Mouse (Mus musculus) brain, adult 2 months (tissue): ENCODE data around the gene Grid1.

Source experiments
- DNase-seq: peaks from one replicate; pipeline ENCODE4 v3.0.0; 2011; ENCODE audit warnings: low read depth, low spot score

The Grid1 gene

DNA sequence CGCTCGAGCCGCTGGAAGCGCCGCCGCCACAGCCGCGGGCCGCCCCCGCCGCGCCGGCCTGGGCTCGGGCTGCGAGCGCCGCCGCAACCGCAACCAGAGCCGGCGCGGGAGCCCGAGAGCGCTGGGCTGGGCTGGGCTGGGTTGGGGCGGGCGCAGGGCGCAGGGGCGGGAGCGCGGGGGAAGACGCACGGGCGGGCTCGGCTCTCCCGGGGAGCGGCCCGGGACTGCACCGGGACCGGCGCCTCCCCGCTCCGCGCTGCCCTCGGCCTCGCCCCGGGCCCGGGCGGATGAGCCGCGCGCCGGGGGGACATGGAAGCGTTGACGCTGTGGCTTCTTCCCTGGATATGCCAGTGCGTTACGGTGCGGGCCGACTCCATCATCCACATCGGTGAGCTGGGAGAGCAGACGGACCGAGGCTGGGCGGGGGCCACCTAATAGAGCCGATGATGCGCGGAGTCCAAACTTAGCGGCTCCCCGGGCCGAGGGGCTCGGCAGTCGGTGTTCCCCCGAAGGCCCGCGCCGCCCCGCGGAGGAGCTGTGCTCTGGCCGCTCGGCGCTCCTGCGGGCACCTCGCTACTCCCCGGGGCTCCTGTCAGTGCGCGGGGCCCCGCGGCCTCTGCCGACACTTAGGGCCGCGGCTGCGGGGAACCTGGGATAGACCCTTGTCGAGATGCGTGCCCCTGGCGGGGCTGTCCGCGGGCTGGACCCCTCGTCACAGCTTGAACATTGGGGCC lies at the start of gene Grid1:
Gene Grid1, plus strand, starts transcription at position 190 of the 734 bp plus-strand sequence.
- DNase-seq = peak; percentile 55

DNA sequence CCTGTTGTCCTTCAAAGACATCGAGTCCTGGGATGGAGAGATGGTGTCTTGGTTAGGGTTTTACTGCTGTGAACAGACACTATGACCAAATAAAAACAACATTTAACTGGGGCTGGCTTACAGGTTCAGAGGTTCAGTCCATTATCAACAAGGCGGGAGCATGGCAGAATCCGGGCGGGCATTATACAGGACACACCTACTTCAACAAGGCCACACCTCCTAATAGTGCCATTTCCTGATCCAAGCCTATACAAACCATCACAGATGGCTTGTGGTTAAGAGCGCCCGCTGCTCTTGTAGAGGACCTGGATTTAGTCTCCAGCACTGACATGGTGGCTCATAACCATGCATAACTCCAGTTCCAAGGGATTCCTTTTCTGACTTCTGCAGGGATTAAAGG lies 49.4 kb upstream of the Grid1 start:
- no peak for DNase-seq

DNA sequence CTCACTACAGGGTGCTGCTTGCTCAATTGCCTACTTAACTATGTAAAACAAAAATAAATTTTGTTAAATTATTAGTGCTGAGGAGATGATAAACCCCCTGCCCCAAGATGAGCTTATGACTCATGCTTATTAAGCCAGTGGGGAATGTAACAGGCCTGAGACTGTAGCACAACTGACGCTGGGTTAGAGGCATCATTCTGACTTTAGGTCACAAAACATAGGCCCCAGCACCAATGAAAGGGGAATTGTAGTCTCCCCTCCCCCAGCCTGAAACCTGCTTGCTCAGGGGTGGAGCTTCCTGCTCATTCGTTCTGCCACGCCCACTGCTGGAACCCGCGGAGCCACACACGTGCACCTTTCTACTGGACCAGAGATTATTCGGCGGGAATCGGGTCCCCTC lies 48.3 kb upstream of the Grid1 start:
- no peak for DNase-seq

DNA sequence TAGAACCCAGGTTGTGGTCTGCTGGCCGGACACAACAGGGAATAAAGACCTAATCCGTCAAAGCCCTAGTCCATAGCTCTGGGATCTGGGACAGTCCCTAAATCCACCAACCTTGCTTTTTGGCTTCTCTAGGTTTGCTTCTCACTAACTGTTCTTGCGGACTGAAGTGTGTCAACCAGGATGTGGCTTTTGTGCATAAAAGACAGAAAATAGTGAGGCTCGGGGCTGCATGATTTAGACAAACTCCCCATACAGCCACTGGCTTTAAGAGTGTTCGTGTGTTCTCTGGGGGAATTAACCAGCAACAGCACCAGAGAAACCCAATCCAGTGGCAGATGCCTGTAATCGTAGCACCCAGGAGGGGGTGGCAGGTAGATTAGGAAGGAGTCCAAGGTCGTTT lies 47.8 kb upstream of the Grid1 start:
- no peak for DNase-seq

DNA sequence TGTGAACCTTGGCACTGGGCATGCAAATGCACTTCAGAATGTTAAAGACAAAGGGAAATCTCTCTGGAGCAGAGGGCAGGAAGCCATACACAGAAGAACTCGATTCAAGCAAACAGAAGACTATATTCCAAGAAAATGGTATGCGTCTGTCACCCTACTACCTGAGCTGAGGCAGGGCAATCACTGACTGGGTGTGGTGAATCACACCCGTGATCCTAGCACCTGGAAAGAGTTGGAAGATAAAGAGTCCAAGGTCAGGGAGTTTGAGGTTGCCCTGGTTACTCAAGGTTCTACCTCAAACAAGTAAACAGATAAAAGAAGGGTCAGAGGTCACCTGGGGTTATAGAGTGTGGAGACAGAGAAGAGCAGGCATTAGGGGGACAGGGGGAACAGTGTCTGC lies 46.2 kb upstream of the Grid1 start:
- DNase-seq = no peak

DNA sequence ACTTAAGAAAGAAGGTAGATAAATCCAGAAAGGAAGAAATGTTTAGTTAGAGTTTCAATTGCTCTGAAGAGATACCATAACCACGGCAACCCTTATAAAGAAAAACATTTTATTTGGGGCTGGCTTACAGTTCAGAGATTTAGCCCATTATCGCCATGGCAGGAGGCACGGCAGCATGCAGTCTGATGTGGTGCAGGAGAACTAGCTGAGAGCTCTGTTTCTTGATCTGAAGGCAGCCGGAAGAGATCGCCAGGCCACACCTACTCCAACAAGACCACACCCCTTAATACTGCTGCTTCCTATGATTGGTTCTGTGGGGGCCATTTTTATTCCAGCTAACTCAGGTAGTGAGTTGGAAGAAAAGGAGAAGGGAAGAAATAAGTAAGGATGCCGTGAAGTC lies 45.7 kb upstream of the Grid1 start:
- no peak for DNase-seq

DNA sequence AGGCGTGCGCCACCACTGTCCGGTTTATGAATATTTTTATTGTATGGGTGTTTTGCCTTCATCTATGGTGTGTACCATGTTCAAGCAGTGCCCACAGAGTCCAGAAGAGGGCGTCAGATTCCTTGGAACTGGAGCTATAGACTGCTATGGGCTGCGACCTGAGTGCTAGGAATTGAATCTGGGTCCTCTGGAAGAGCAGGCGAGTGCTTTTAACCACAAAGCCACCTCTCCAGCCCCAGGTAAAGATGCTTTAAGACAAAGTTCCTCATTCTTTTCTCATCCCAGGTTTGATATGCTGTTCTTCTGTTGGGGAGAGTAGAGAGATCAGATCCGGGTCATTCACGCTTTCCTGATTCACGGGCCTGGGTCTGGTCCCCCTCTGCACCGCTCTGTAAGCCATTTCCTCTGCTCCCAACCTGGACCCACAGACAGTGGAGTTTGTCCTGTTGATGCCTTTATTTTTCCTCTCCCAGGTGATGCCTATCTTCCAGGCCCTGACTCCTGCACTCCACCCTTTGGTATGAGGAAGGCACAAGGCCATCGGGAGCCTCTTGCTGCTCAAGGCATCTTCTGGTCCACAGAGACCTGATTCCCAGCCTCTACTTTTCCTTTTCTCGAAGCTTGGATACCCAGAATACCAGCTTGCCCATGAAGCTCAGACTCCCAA lies 43.1 kb upstream of the Grid1 start:
- DNase-seq = no peak

DNA sequence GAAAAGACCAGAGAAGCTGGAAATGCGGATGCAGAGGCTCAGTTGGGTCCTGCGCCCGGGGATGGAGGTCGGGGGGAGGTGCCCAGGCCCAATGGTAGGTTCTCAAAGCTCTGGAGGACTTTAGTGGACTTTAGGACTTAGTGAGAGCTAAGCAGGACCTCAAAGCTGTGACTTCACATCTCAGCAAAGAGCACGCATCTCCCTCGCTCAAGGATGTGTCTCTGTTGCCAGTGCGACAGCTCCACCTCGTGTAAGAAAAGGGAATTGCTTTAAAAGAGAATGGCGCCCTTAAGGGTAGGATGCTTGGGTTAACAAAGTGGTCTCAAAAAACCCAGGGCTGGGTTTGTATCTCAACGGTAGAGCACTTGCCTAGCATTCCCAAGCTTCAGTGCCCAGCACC lies 42.1 kb upstream of the Grid1 start:
- DNase-seq = peak; percentile 81

DNA sequence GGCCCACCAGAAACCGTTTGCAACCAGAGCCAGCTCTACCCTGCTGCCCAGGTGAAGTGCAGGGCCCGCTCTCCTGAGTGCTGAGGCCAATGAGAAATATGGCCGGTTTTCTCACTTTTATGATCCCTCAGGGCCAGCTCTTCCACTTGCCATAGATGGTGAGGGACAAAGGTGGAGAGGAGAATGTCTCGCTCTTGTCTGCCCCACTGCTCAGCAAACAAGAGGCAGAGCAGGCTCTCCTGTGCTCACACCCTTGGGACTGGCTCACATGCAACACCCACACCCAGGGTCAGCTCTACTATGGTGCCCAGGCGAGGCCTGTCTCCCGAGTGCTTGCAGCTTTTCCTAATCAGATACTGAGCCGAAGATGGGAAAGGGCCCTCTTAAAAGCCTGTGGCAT lies 41.1 kb upstream of the Grid1 start:
- no peak for DNase-seq

DNA sequence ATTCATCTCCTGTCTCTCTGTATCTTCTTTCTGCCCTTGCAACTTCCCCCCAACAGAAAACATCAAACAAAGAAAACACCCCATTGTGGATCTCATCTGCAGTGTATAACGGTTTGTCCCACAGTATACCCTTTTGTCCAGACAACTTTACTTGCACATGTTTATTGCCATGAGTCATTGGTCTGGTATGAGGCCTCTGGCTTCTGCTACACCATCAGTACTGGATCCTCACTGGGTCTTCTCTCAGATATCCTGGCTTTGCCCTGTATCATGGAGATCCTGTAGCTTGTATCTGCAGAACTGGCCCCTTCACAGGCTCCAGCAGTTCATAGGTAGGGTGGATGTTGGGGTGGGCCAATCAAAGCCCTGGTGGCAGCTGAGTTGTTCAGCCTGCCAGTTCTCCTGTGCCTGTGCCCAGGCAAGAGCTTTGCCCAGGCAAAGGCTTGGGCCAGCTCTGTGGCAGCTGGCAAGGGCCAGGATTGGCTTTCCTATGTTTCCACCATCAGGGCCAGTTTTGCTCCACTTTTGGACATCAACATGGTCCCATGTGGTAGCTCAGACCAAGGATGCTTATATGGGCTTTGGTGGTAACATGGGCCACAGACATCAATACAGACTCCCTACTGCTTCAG lies 26.4 kb upstream of the Grid1 start:
- no peak for DNase-seq

DNA sequence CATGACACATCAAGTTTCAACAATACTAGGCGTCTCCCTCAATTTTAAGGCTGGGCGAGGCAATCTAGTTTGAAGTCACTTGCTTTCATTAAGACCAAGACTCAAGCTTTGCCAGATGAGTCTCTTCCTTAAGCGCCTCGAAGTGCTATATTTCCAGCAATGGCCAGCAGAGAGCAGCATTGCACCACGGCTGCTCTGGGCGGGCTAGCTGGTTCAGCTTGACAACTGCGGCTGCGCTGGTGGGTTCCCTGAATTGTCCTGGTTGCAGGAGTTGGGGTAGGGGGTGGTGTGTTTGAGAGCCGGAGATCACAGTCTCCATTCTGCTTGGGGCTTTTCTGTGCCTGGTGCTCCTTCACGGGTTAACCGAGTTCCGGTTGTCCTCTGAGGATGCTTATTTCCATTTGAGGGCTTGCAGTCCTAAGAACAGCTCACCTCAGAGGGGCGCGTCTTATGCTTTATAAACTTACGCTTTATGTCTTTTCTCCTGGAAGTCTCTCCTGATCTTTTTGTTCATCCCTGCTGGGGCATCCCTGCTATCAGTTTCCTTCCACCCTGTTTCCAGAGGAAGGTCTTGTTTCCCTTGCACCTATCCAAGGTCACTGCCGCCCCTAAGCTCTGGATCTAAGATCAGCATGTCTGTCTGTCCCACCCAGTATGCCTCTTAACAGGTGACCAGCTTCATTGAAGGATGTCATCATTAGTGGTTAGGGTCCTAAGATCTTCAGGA lies 9.0 kb upstream of the Grid1 start:
- peak; percentile 84 for DNase-seq

DNA sequence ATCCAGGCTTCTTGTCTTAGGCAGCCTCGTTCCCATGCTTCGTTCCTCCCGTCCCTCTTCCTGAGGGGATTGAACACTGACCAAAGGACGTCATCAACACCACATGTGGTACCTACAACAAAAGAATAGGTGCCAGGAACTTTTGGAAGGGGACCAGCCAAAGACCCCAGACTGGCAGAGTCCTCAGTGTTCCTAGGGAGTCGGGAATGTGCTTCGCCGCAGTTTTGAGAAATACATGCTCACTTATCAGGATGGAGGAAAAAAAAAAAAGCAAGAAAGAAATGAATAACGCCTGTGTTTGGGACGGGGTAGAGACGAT lies 8.5 kb upstream of the Grid1 start:
- no peak for DNase-seq

DNA sequence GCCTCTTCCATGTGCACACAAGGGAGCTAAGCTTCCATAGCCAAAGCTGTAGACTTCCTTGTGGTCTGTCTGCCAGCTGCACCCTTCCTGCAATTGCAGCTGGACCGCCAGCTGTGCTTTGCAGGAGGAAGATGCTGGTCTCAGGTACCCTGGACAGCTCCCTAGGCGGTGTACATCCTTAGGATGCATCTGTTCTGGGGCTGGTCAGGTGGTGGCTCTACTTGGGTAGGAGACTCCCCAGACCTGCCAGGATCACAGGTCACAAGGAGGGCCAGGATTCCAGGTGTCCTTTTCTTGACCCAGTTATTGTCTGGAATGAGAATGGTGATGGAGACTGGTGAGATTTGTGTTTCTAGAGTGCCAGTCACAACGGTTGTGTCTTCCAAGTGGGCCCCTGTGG lies 3.6 kb upstream of the Grid1 start:
- no peak for DNase-seq

DNA sequence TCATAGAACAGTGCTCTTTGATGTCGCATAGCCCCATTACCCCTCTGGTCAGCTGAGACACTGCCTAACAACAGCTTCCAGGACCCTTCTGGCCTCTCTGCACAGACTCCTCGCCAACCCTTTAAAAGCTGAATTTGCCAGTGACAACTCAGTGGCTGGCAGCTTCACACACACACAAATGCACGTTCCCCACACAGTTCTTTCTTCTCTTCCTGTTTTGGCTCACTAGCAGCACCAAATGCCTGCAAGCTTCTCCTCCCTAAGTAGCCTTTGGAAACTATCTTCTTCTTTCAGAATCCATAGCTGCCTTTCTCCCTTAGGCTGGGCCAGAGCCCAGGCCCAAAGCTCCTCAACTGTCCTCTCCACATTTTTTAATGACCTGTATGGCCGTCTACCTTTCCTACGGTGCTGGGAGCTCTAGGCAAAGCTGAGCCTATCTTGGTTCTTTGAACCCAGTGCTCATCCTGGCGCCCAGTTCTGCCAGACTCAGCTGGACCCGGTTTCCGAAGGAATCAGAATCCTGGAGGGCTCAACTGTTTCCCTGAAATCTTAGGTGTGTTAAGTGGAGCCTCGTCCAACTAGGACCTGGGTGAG lies 1.4 kb upstream of the Grid1 start:
- DNase-seq = peak; percentile 61

DNA sequence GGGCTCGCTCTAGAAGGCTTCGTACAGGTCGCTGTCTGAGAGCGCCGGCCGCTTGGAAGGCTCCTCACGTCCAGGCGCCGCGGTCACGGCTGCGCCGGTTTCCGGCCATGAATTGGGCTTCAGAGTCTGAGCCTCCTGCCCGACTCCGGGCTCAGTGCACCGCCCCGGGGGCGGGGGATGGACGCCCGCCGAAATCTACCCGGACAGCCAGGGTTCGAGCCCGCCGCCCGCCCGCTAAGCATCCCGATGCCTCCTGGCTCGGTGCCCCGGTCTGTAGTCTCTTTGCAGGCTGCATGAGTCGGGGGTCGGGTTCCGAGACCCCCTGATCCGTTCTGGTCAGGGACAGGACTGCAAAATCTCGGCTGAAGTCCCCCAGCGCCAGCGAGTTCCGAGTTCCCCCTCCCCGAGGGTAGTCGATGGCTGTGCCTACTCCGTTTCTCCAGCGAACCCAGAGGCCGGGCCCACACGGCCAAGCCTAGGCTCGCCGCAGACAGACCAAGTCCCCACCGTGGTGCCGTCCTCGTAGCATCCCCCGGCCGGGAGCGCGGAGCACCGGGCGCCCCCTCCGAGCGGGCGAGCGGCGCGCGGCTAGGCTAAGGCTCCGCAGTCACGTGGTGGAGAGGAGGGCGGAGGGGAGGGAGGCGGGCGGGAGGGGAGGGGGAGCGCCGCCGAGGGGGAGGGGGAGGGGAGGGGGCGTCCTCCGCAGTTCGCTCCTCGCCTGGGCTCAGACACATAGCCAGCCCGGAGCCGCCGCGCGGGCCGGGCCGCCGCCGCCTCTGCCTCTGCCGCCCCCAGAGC lies 588 bp upstream of the Grid1 start:
- peak; percentile 68 for DNase-seq

DNA sequence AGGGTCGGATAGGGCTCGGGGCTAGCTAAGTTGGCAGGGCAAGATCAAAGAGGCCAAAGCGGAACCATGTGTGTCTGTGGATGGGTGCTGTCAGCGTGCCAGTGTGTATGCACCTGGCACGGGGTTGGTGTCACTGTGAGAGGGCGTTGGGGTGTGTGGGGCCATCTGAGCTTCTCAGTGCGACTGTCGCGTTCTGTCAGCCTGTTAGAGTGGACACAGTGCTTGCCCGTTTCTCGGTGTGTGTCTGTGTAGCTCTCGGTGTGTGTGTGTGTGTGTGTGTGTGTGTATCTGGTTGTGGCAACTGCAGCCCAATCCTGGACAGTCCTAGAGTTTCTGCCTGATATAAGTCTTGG lies 721 bp downstream of the Grid1 start:
- peak; percentile 48 for DNase-seq

DNA sequence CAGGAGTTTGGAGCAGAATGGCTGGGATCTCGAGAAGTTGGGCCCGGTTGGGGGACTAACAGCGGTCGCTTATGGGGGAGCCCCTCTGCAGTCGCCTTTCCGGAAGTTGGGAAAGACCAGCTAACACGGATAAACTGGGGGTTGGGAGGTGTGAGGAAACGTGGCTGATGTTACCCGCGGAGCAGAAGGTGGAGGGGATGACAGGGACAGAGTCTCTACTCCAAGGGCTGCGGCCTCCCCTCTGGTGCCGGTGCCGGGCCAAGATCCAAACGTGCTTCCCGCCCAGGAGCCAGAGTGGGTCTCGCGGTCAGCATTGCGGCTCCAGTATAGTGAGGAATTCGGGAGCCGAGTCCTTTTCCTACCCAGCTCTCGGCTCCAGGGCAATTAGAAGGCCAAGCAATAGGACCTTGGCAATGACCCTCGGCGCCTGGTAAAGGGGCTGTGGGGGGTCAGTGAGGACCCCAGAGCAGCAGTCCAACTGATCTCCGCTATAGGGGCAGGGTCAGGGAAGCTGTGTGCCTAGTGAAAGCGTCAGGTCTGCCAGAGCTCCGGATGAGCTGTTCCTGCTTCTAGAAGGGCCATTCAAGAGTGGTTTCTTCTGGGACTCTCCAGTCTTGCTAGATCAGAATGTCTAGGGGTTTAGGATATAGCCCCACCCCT lies 1.4 kb downstream of the Grid1 start:
- DNase-seq = no peak

DNA sequence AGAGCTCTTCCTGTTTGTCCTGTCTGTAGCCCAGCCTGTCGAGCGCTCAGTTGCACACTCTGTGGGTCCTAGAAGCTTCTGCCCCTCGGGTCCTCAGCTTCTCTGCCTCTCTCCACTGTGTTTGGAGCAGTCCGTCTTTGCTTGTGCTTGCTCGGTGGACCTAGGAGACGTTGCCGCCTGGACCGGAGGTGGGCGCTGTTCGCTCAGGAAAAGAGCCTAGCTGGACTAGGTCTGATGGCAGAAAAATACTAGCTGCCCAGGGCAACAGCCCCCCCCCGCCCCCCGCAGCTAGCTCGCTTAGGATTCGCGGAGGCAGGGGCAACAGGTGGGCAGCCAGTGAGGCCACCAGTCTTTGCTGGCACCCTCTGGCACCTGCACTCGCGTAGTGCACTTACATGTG lies 3.2 kb downstream of the Grid1 start:
- peak; percentile 86 for DNase-seq

DNA sequence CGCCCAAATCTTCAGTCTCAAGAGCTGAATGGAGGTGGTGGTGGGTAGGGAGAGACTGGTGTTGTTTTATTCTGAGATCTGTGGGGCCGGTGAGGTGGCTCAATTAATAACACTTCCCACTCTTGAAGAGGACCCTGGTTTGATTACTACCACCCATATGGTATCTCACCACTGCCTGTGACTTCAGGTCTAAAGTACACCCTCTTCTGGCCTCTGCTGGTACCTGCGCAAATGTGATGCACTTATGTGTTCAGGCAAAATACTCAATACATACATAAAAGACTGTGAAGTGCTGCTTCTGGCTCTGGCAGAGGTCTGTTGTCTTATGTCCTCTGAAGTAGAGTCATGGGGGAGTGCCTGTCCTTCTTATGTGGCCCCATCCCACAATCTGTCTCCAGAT lies 4.3 kb downstream of the Grid1 start:
- DNase-seq = no peak

DNA sequence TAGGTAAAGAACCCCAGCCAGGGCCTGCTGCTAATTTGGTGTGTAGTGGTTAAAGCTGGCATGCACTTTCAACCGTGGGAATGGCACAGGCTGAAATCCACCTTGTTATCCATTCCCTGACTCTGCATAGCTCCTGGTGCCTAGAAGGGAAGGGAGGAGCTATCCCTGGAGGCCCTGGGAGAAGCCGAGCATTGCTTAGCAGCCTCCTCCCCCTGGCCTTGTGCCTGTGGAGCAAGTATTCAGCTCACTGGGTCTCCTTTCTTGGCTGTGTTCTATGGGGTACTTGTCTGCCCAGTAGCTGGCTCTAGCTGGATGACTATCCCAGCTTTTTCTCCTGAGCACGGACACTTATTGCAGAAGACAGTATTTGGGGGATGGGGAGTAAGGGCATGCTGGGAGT lies 6.0 kb downstream of the Grid1 start:
- peak; percentile 50 for DNase-seq

DNA sequence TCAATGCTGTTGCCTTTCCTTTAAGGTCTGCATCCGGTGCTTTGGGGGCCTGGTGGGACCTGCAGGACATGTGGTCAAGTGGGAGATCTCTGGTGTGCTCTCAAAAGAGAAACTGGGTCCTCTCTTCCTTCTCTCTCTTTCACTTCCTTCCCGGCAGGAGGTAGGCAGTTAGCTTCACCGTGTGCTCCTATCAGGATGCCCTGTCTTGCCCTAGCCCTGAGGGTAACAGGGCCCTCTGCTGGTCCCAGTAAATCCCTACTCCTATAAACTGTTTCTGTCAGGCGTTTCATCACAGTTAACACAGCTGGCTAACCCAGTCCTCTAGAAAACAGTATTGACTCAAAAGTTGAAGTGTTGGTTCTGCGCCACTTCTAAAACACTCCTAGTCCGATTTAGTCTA lies 9.9 kb downstream of the Grid1 start:
- DNase-seq = no peak
